Mouse (Mus musculus) hindbrain, embryonic 14.5 days (tissue): ENCODE measurements around the gene Alppl2. TPM values are rescaled to one million over a fixed set of nuclear protein-coding genes. Genes with fewer than 3 reads are reported as not detected.

Source experiments
- ATAC-seq: fragments of 200-750 bp; cut with Nextera tagmentation; 2 replicates; pipeline ENCODE4 v1.8.0; 2017; ENCODE audit warnings: moderate number of reproducible peaks, mild to moderate bottlenecking, moderate TSS enrichment, moderate library complexity; ENCODE audit not compliant: low FRiP score
- DNase-seq: peaks from one replicate; pipeline ENCODE4 v3.0.0-alpha.2; 2015; ENCODE audit warnings: low spot score
- H3K27ac ChIP-seq: fragments of 300-500 bp; sonication (generic); 2 replicates; pipeline ENCODE4 v1.5.1; 2014; ENCODE audit warnings: mild to moderate bottlenecking, moderate library complexity
- H3K27me3 ChIP-seq: fragments of 300-500 bp; sonication (generic); 2 replicates; pipeline ENCODE4 v1.6.1; 2014; ENCODE audit warnings: mild to moderate bottlenecking, low read length, mixed read lengths; ENCODE audit not compliant: control insufficient read depth, insufficient read depth
- H3K36me3 ChIP-seq: fragments of 300-500 bp; sonication (generic); replicated peaks from 2 replicates; pipeline ENCODE4 v1.6.1; 2014; ENCODE audit not compliant: control insufficient read depth, insufficient read depth
- H3K4me1 ChIP-seq: fragments of 300-500 bp; sonication (generic); replicated peaks from 2 replicates; pipeline ENCODE4 v1.6.1; 2014; ENCODE audit warnings: antibody characterized with exemption, low read length, mixed read lengths; ENCODE audit not compliant: control insufficient read depth, insufficient read depth
- H3K4me2 ChIP-seq: fragments of 300-500 bp; sonication (generic); replicated peaks from 2 replicates; pipeline ENCODE4 v1.6.1; 2014; ENCODE audit warnings: mild to moderate bottlenecking, moderate library complexity
- H3K4me3 ChIP-seq: fragments of 300-500 bp; sonication (generic); replicated peaks from 2 replicates; pipeline ENCODE4 v1.5.1; 2014; ENCODE audit warnings: mild to moderate bottlenecking, low read length
- H3K9ac ChIP-seq: fragments of 300-500 bp; sonication (generic); 2 replicates; pipeline ENCODE4 v1.6.1; 2014
- H3K9me3 ChIP-seq: fragments of 300-500 bp; sonication (generic); 2 replicates; pipeline ENCODE4 v1.6.1; 2016; ENCODE audit warnings: low read length; ENCODE audit not compliant: control insufficient read depth
- WGBS: fragments of 180-500 bp; shearing (Covaris S2); extraction: QIAGEN DNeasy Blood & Tissue Kit; methylation state at CpG from one replicate; pipeline ENCODE4 v1.1.7; 2014; 5-methylcytosine and 5-hydroxymethylcytosine counted together
- polyA plus RNA-seq: library from polyadenylated mRNA; unstranded; fragments of >200 nt; fragmentation: Nextera tagmentation; extraction: Ambion mirVana; gene quantifications from 2 replicates; pipeline ENCODE4 v1.2.1, GENCODE M21; 2014

The Alppl2 gene
- polyA plus RNA-seq, 1 experiment from 2014 or later = not detected

DNA sequence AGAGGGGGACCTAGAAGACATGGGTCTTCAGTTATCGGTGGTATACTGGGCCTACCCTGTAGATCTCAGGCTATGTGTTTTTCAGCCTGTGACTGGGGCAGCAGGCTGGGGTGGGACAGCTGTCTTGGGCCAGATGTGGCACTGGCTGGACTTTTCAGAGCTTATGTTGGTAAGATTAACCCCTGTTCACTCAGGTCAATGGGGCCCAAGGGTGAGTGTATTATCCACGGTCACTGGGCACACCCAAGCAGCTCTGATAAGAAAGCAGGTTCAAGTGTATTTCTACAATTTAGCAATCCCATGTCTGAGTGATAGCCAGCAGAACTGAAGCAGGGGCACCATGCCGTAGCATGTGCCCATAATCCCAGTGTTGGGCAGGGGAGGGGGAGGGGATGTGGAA lies 12.4 kb upstream of the Alppl2 start:
- Histone ChIP-seq H3K9me3 (no peaks in the 10 kb centered on the region), H3K4me2 (no peak overlapping the region), H3K27me3 (0 out of 2 replicates have a peak, but pooled peaks cover 4% of the 10 kb centered on the region), H3K4me1 (no peaks in the 10 kb centered on the region), H3K4me3 (no peak overlapping the region), H3K36me3 (no peaks in the 10 kb centered on the region), H3K27ac (no peak overlapping the region), H3K9ac (no peak overlapping the region)
- ATAC-seq (no peak), DNase-seq (no peak)
- 87% methylated on average over 3 of the region's 3 CpGs for WGBS

DNA sequence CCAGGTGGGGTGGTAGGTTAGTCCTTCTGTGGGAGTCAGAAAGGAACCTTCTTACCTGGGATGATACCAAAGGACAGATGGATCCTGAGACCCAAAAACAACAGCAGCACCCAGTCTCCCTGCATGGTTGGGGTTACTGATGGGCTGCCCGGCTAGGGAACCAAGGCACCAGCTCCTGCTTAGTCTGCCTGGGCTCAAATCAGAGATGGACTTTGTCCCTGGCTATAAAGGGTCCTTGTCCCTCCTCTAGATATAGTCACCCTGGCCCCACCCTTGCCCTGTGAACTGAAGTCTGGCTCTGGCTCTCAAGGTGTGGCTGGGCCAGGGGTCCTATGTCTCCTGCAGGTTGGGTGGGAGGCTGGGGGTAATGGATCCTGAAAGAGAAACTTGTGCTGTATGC lies 11.7 kb upstream of the Alppl2 start, which contains the start of gene Alpi:
Gene Alpi, minus strand, starts transcription at position 196 of the 400 bp plus-strand sequence.
- ATAC-seq = no peak
- no peaks in the 10 kb centered on the region for H3K36me3 ChIP-seq
- no peak within 1 kb of the TSS for H3K9ac ChIP-seq
- H3K4me1 ChIP-seq = no peaks in the 10 kb centered on the region
- 100% methylated on average over 1 of the region's 1 CpGs for WGBS
- no peak within 1 kb of the TSS for H3K4me3 ChIP-seq
- H3K27ac ChIP-seq = no peak within 1 kb of the TSS
- no peaks in the 10 kb centered on the region for H3K9me3 ChIP-seq
- 0 out of 2 replicates have a peak, but pooled peaks cover 4% of the 10 kb centered on the region for H3K27me3 ChIP-seq
- no peak within 1 kb of the TSS for H3K4me2 ChIP-seq
- no peak for DNase-seq

DNA sequence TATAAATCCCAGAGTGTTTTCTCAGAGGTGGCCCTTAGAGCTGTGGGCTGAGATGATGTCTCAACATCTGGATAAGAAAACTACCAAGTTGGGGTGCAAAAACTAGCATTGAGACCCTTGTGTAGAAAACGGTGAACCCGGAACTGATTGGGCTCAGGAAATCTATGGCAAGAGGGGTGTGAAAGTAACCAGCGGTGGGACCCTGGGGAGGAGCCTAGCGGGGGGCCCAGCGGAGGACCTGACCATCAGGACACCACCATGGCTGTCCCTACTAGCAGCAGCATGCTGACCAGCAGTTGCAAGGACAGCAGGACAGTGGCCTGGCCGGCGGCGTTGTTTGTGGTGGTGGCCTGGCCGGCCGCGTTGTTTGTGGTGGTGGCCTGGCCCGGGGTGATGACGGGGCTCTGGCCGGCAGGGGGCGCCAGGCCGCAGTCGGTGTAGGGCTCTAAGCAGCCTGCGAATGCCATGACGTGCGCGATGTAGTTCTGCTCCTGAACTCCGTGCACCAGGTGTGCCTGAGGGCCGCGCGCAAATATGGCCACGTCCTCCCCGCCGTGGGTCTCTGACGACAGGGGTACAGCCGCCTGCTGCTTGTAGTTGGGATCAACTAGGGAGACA lies 8.7 kb upstream of the Alppl2 start:
- 0 out of 2 replicates have a peak overlapping the region, but pooled peaks have one; percentile 19 for H3K4me2 ChIP-seq
- DNase-seq = peak; percentile 45
- no peaks in the 10 kb centered on the region for H3K4me1 ChIP-seq
- H3K9me3 ChIP-seq = no peaks in the 10 kb centered on the region
- H3K27ac ChIP-seq = no peak overlapping the region
- no peak overlapping the region for H3K4me3 ChIP-seq
- H3K36me3 ChIP-seq = no peaks in the 10 kb centered on the region
- H3K27me3 ChIP-seq = 0 out of 2 replicates have a peak, but pooled peaks cover 4% of the 10 kb centered on the region
- H3K9ac ChIP-seq = no peak overlapping the region
- WGBS = 11% methylated on average over 29 of the region's 30 CpGs
- peak; percentile 57; the same call in 1 of the 2 replicates for ATAC-seq

DNA sequence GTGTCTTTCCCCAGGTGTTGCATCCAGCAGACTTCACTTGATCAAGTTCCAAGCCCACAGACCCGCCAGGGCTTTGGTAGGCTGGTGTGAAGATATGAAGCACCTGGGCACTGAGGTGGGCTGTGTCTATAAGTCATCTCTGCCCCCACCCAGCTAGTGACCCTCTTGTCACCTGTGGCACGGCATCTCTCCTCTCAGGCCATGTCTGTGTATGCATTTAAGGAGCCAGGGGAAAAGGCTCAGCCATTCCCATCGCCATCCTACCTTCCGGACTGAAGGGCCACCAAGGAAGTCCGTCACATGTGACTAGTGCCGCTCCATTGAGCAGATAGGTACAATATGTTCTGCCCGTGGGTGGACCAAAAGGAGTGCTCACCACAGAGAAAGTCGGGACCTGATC lies 5.9 kb upstream of the Alppl2 start:
- H3K27me3 ChIP-seq = 0 out of 2 replicates have a peak, but pooled peaks cover 4% of the 10 kb centered on the region
- ATAC-seq = no peak
- no peaks in the 10 kb centered on the region for H3K36me3 ChIP-seq
- H3K27ac ChIP-seq = no peak overlapping the region
- 82% methylated on average over 8 of the region's 8 CpGs for WGBS
- H3K4me2 ChIP-seq = no peak overlapping the region
- H3K9me3 ChIP-seq = no peaks in the 10 kb centered on the region
- H3K4me1 ChIP-seq = no peaks in the 10 kb centered on the region
- no peak overlapping the region for H3K9ac ChIP-seq
- no peak for DNase-seq
- no peak overlapping the region for H3K4me3 ChIP-seq

DNA sequence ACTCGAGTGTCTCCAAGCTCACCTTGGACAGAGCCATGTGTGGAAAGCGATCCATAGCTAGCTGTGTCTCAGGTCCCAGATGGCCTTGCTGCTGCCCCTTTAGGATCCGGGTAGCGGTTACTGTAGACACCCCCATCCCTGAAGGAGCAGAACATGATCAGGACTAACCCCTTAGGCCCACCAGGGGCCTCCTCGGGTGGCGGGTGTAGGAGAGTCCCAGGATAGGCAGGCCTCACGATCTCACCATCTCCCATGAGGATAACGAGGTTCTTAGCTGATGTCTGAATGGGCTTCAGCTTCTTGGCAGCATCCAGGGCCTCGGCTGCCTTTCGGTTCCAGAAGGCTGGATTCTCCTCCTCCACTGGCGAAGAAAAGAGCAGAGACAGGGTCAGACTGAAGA lies 477 bp downstream of the Alppl2 start:
- no peak for ATAC-seq
- H3K9me3 ChIP-seq = no peaks in the 10 kb centered on the region

DNA sequence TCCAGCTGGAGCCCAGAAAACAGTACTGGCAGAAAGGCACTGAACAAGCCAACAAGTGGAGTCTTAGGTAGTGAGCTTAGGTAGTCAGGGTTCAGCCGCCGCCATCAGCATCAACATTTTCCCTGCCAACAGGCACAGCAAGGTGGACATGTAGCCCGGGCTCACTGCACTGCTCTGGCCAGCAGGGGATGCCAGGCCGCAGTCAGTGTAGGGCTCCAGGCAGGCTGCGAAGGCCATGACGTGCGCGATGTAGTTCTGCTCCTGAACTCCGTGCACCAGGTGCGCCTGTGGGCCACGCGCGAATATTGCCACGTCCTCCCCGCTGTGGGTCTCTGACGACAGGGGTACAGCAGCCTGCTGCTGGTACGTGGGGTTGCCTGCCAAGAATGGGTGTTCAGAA lies 2.8 kb downstream of the Alppl2 start:
- WGBS = 71% methylated on average over 17 of the region's 17 CpGs
- Histone ChIP-seq H3K36me3 (no peaks in the 10 kb centered on the region), H3K9me3 (no peaks in the 10 kb centered on the region), H3K27ac (no peak overlapping the region), H3K4me2 (no peak overlapping the region), H3K4me3 (no peak overlapping the region), H3K4me1 (no peaks in the 10 kb centered on the region), H3K27me3 (no peaks in the 10 kb centered on the region), H3K9ac (no peak overlapping the region)
- ATAC-seq = no peak
- DNase-seq = no peak

More for the DNA sequence above, 477 bp downstream of the Alppl2 start:
- Histone ChIP-seq H3K27me3 (no peaks in the 10 kb centered on the region), H3K4me2 (no peak overlapping the region), H3K27ac (no peak overlapping the region), H3K9ac (no peak overlapping the region), H3K4me3 (no peak overlapping the region), H3K4me1 (no peaks in the 10 kb centered on the region), H3K36me3 (no peaks in the 10 kb centered on the region)
- WGBS = 92% methylated on average over 11 of the region's 11 CpGs
- DNase-seq = no peak

DNA sequence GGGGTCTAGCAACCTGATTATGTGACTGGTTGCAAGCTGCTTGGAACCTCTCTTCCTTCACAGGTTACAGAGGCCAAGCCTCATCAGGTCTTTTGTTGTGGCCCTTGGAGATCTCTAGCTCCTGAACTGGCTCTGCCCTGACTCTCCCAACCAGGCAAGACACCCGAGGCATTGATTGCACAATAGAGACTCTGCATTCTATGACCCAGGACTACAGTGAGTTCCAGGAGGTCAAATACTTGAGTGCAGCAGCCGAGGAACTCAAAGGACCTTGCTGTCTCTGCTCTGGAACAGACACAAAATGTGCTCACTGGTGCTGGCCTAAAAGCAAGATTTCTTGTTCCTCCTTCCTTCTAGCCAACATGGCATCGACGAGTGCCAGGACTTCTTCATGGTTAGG lies 3.5 kb downstream of the Alppl2 start:
- 67% methylated on average over 4 of the region's 4 CpGs for WGBS
- ATAC-seq (no peak), DNase-seq (no peak)
- no peaks in the 10 kb centered on the region for H3K27me3 ChIP-seq
- H3K4me1 ChIP-seq = no peaks in the 10 kb centered on the region
- H3K9me3 ChIP-seq = no peaks in the 10 kb centered on the region
- no peaks in the 10 kb centered on the region for H3K36me3 ChIP-seq
- H3K27ac ChIP-seq = no peak overlapping the region
- no peak overlapping the region for H3K9ac ChIP-seq
- no peak overlapping the region for H3K4me3 ChIP-seq
- no peak overlapping the region for H3K4me2 ChIP-seq

DNA sequence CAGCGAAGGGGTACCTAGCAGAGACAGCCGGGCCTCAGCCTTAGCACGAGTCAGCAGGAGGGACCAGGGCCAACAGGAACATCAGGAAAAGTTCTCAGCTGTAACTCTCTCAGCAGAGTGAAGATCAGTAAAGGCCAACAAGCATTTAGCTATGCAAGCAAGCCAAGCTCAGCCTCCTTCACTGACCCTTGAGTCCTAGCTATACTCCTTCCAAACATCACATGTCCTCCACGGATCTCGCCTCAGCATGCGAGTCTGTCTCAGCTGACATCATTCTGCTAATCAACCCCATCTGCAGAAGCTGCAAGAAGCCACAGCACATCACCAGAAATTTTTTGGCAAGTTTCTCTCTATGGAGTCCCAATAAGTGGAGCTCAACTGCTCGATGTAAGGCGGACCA lies 16.0 kb downstream of the Alppl2 start:
- Histone ChIP-seq H3K9ac (no peak overlapping the region), H3K4me2 (no peak overlapping the region), H3K4me3 (no peak overlapping the region), H3K4me1 (no peaks in the 10 kb centered on the region), H3K27ac (no peak overlapping the region), H3K27me3 (no peaks in the 10 kb centered on the region), H3K9me3 (no peaks in the 10 kb centered on the region), H3K36me3 (no peaks in the 10 kb centered on the region)
- 87% methylated on average over 8 of the region's 8 CpGs for WGBS
- no peak for DNase-seq
- no peak for ATAC-seq

DNA sequence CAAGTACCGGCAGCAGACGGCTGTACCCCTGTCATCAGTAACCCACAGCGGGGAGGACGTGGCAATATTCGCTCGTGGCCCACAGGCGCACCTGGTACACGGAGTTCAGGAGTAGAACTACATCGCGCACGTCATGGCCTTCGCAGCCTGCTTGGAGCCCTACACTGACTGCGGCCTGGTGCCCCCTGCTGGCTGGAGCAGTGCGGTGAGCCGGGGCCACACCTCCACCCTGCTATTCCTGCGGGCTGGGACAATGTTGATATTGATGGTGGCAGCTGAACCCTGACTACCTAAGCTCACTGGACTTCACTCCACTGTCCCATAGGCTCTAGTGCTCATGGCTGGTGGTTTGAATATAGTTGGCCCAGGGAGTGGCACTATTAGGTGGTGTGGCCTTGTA lies 19.0 kb downstream of the Alppl2 start:
- no peak for DNase-seq
- Histone ChIP-seq H3K27me3 (no peaks in the 10 kb centered on the region), H3K4me3 (no peak overlapping the region), H3K27ac (no peak overlapping the region), H3K4me2 (no peak overlapping the region), H3K36me3 (no peaks in the 10 kb centered on the region), H3K9ac (no peak overlapping the region), H3K9me3 (no peaks in the 10 kb centered on the region), H3K4me1 (no peaks in the 10 kb centered on the region)
- WGBS = 51% methylated on average over 16 of the region's 16 CpGs
- no peak for ATAC-seq

DNA sequence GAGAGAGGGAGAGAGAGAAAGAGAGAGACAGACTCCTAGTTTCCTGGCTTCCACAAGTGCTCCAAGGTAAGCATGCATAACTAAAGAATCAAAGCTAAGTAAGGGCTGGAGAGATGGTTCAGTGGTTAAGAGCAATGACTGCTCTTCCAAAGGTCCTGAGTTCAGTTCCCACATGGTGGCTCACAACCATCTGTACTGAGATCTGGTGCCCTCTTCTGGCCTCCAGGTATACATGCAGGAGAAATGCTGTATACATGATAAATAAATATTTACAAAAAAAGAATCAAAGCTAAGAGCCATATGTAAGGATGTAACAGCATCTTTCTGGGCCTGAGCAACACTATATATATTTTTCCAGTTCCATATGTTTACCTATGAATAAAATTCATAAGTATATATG lies 28.8 kb downstream of the Alppl2 start:
- no peaks in the 10 kb centered on the region for H3K27me3 ChIP-seq
- H3K9ac ChIP-seq = no peak overlapping the region
- H3K4me1 ChIP-seq = no peaks in the 10 kb centered on the region
- peaks cover 3% of the 10 kb centered on the region; the same call in 1 of the 2 replicates for H3K9me3 ChIP-seq
- no peak overlapping the region for H3K4me2 ChIP-seq
- H3K36me3 ChIP-seq = no peaks in the 10 kb centered on the region
- H3K27ac ChIP-seq = no peak overlapping the region
- DNase-seq (no peak), ATAC-seq (no peak)
- H3K4me3 ChIP-seq = no peak overlapping the region
